Mouse (Mus musculus) kidney, adult 18-20 months (tissue): ENCODE measurements around the gene Hmcn1.

ENCODE experiments used
- DNase-seq: peaks from one replicate; pipeline ENCODE4 v3.0.0; 2021

Hmcn1 gene

DNA sequence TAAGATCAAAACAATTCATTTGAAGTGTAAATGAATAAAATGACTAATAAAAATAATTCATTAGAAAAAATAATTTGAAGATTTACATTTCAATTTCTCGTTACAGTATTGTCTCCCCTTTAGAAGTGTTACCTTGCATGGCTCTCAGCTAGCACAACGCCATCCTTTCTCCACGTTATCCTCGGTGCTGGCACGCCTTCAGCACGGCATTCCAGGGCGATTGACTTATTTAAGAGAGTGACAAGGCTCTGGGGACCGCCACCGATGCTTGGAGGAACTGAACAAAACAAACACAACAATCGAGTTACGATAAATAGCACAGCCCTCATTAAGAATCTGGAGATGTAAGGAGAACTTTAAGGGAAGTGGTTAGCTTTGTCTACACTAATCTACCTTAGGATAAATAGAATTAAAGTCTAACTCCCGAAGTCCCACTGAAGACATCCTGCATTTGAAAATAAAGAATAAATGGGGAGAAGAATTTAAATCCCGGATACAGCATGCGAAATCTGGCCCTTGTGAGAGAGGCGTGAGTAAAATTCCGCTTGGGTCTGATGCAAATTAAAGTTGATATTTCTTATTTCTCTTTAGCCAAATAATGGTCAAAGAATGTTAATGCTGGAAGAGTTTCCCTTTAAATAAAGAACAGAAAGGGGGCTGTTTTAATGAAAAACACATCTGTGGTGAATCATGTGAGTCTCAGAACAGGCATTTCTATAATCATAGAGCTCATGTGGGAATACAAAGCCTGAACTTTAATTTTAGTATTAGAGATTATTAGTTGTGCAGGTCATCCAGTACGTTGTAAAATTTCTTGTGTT is 362.0 kb downstream of the Hmcn1 start:
- no peak for DNase-seq

GRCm38 (mm10) chr1:150623226-150623625 is 370.0 kb downstream of the Hmcn1 start:
- no peak for DNase-seq

DNA sequence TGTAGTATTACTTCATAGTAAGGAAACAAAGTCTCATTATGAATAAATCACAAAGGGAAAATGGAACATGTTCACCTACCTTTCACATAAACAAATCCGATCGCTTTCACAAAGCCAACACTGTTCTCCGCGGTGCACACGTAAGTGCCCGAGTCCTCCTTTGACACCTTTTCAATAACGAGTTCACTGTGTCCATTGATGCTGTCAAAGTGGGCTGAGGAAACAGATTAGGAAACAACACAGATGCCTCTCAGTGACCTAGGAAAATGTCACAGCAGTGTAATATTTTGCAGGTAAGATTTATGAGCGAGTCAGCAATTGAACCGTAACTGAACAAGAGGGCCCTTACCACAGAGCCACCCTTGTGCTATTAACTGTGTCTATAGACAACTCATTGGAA is 382.7 kb downstream of the Hmcn1 start:
- DNase-seq = no peak

DNA sequence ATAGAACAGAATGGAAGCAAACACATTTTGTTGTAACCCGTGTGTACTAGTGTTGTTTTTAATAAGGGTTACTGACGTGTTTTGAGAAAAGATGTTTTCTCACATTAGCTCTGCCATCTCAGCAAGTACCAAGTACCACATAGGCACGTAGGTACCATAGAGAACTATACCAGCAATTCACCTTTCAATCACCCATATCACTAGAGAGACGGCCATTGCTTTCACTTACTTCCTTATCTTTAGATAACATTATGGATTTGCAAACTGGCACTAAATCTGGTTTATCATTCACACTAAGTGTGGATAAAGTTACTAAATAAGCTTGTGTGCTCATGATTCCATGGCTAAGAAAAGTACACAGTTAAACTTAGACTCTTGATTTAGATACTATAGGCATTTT is 387.1 kb downstream of the Hmcn1 start:
- DNase-seq = no peak

- no peak for DNase-seq
These were observed 399.6 kb downstream of the Hmcn1 start for GRCm38 (mm10) chr1:150593614-150594013.

DNA sequence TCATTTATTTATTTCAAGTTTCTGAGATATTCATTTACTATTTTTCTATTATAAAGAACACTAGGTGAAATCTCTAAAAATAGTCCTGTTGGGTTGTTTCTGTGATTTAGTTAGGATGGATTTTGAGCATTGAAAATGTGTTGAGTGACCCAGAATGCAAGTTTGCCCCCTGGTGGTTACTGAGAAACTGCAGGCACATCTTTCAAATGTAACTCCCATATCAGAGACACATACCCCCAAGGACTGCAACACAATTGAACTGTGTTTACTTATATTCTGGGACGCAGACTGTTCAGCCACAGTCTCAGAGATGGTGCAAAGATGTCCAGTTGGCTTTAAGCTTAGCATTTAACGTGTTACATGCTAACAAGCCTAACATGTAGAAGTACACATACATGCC is 402.0 kb downstream of the Hmcn1 start:
- DNase-seq = peak; percentile 50

DNA sequence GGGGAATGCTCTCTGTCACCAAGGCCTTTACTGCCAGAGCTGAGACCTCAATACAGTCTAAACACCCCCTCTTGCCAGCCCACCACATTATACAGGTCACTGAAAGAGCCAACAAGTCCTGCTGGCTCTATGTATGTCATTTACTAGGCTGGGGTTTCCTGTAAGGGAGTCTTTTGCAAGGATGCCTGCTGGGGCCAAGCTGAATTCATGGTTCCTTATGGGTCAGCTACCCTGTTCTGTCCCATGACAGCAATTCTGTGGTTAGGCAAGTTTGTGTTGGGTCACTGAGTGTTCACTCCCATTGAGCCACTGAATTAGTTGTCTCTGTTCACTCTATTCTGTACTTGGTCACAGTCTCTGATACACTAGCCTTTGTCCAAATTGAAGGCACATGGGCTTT is 405.8 kb downstream of the Hmcn1 start:
- DNase-seq = no peak

DNA sequence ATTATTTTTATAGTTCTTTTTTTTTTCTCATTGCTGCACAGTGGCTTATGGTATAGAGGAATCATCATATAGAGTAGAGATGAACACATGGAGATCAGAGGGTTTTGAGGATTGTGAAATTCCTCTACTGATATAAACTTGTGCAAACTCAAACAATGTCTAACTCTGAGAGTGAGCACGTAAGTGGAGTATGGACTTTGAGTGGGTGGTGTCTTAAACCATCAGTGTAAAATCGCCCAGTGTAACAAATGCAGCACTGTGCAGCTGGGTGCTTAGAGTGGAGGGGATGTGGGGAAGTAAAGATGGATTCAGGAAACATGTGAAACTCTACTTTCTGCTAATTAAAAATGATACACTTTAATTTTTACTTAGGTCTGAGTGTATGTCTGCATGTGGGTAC is 408.8 kb downstream of the Hmcn1 start:
- no peak for DNase-seq

DNA sequence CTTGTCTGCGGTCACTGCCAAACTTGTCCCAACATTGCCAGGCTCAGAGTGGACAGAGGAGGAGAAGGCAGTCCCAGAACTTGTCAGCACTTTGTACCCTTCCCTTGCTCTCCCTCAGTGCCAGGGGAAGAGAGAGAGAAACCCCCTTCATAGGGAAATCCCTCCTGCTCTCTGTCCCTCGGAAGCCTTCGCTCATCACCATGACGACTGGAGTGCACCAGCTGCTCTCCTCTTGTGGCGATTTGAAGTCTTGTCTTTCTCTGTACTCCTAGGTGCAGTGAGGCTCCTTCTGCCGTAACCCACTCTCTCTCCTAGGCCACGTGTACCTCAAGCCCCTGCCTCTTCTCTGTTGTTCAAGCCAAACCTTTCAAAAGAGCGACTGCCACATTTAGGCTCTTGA is 409.5 kb downstream of the Hmcn1 start:
- DNase-seq = no peak

DNA sequence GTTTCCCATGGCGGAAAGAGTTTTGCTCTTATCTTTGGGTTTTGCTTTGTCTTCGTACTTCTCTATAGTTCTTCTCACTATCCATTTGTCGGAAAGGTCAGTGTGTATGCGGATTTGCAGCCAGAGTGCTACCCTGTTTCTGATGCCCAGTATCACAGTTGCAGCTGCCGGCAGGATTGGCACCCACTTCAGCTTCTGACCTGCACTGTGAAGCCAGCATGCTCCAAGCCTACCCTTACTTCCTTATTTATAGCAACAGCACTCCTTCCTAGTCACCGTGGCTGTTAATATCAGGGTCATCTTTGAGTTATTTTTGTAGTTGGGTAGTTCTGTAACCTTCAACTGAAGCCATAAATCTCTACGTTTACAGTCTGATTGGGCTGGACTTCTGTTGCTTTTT is 412.7 kb downstream of the Hmcn1 start:
- DNase-seq = no peak

DNA sequence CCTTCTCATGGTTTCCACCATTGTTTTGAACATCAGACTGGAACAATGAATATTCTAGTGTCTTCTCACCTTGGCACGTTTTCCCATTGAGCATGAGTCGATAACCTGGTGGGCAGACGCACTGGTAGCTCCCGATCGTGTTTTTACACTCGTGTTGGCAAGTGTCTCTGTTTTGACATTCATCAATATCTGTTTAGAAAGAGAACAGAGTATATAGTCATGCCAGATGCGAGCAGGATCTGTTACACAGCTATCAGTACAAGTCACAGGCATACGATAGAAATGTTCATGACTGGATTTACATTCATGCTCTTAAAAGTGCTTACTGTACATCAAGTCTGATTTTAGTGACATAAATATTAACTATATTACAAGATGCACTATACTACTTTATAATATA is 419.8 kb downstream of the Hmcn1 start:
- no peak for DNase-seq

GRCm38 (mm10) chr1:150570562-150571156 is 422.6 kb downstream of the Hmcn1 start:
- DNase-seq = no peak

DNA sequence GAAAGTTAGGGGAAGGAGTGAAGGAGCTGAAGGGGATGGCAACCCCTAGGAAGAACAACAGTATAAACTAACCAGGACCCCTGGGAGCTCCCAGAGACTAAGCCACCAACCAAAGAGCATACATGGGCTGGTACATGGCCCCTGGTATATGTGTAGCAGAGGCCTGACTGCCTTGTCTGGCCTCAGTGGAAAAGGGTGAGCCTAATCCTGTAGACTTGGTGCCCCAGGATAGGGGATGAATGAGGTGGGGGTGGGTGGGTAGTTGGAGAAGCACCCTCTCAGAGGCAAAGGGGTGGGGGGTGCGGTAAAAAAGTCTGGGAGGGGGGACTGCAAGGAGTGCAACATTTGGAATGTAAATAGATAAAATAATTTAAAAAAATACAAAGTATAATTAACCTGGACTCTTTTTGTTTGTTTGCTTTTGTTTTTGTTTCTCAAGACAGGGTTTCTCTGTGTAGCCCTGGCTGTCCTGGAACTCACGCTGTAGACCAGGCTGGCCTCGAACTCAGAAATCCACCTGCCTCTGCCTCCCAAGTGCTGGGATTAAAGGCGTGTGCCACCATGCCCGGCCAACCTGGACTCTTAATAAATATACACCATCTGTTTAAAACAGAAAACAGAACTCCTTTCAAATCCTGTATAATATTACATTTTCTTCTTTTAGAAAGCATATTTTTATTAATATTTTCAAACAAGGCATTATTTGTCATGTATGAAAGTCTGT is 423.3 kb downstream of the Hmcn1 start:
- DNase-seq = no peak

GRCm38 (mm10) chr1:150566287-150566686 is 426.9 kb downstream of the Hmcn1 start:
- no peak for DNase-seq

DNA sequence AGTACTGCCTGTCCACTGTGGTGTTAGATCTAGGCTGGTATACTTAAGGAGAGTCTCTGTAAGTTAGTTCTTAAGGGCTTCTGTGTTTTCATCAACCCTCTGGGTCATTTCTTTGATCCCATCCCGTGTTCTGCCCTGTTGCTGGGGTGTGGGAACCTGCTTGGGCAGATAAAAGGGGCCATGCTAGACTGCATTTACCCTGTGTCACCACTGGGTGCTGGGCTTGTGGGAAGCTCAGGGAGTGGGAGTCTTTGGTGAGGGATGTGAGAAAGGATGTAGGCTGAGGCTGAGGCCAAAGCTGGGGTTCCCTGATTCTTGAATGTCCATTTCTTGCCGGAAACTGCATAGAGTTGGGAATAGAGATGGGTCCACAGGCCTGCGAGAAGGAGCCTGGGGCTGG is 436.6 kb downstream of the Hmcn1 start:
- DNase-seq = no peak

- no peak for DNase-seq
These were observed 441.8 kb downstream of the Hmcn1 start for GRCm38 (mm10) chr1:150551390-150551789.

- DNase-seq = no peak
These were observed 446.8 kb downstream of the Hmcn1 start for GRCm38 (mm10) chr1:150546463-150546862.

- peak; percentile 4 for DNase-seq
These were observed 453.0 kb downstream of the Hmcn1 start for GRCm38 (mm10) chr1:150540267-150540666.

DNA sequence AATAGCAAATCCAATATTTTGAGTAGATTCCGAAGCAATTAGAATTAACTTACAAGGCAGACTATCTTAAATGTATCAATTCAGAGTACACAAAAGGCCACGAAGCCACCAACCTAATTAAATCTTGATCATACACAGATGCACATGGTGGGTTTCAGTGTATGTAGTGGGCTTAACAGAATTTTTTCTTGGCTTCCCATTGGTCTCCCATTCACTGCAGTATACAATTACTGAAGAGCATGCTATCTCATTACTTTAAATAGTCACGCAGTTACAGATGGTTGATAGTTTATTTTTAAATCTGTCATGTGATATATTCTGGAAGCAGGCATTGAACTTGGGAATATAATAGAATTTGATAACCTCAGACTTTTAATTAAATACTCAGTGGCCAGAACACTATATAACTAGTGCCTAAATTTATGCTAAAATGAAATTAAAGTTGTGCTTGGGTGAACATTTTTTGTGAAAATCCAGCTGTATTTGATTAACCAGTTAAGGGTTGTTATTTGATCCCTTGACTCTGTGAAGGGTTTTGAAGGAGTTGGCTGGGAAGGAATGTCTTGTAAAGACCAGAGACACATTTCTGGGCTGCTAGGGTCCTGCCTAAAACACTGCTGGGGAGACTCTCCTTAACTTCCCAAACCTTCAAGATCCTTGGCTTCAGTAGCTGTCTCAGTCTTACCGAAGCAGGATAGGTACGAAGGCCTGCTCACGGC is 455.7 kb downstream of the Hmcn1 start:
- DNase-seq = no peak

DNA sequence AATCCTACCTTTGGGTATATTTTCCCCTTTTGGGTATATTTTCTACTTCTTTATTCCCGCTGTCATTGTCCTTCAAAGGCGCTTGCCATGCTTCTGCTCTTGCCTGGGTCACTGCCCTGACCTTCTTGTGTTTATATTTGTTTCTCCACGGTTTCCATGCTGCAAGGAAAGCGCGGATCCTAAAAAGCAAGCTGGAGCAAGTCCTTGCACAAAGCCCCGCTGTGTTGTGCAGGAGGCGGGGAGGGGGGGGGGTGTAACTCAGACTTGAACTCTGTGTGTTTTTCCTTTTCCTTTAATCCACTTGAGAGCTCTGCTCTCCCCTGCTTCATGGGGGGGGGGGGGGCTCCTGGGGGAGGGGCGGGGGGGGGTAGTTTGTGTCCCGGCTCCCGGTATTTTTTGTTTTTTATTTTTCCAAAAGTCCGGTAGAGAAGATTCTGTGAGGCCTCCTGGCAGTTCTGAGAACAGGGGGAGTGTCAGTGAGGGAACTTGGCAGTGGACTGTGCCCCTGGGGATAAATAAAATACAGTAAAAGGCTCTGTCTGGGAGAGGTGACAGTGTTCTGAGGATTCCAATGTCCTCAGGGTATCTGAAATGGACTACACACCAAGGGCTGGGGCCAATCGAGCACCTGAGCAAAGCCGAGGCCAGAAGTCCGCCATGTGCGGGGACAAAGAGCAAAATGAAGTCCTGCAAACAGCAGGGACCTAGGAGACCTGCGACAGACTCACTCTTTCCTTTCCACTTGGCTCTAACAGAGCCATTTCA is 457.3 kb downstream of the Hmcn1 start:
- DNase-seq = peak; percentile 37

- no peak for DNase-seq
These were observed 458.6 kb downstream of the Hmcn1 start for GRCm38 (mm10) chr1:150534587-150534986.

DNA sequence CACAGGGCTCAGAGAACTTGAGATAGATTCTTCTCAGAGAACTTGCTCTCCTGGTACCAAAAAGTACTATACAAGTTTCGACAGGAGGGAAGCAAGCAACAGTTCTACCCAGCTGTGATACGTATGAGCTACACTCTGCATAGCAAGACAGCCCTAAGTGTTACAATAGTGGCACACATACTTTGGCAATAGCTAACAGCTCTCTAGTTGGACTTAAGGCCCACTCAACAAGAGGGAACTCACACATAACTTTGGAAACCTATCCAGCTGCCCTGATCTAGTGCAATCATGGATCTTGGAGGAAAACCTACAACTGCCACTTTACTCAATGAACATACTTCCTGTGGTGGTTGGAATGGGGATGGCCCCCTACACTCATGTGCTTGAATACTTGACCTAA is 480.2 kb downstream of the Hmcn1 start:
- no peak for DNase-seq
